In genomic region chr7:72593259-72593658, GRCm38 (mm10) we compare ENCODE assay signal across 17 mouse cellular contexts.
DNase-seq lines count a peak whose midpoint lies in the region; ATAC-seq and TF ChIP-seq lines count a peak whose summit lies in the region.
"Had no signal": no experiment of that assay in that cellular context is flagged by ENCODE, and none has a peak within 500 bp of the region (broad histone marks: within the 10 kb centered on the region; RNA-seq: fewer than 3 reads in every experiment).

No protein-coding gene starts in this region.

- TF ChIP-seq POLR2A in brain, embryonic 14.5 days (IDR thresholded peaks at IDR 0.05; ENCODE audit: borderline replicate concordance, extremely low read depth, insufficient read depth, insufficient read length, poor library complexity, severe bottlenecking) = no peak

- no peaks in the 10 kb centered on the region for H3K27me3 ChIP-seq in forebrain, embryonic 14.5 days (replicated peaks; ENCODE audit: control insufficient read depth, insufficient read depth, low read length)
- H3K27me3 ChIP-seq in forebrain, embryonic 12.5 days = no peaks in the 10 kb centered on the region
- H3K27me3 ChIP-seq: liver, embryonic 15.5 days had no signal

- WGBS in forebrain, embryonic 14.5 days = 62% methylated on average over 1 of the region's 1 CpGs
- WGBS in forebrain, embryonic 12.5 days = 97% methylated on average over 1 of the region's 1 CpGs

- no peaks in the 10 kb centered on the region for H3K9me3 ChIP-seq in forebrain, embryonic 14.5 days (replicated peaks; ENCODE audit: control insufficient read depth, low read length)
- H3K9me3 ChIP-seq in forebrain, embryonic 12.5 days = no peaks in the 10 kb centered on the region
- H3K9me3 ChIP-seq: liver, embryonic 15.5 days had no signal

- H3K4me2 ChIP-seq in forebrain, embryonic 14.5 days (ENCODE audit: low read length) = no peak overlapping the region
- no peak overlapping the region for H3K4me2 ChIP-seq in forebrain, embryonic 12.5 days
- H3K4me2 ChIP-seq: liver, embryonic 15.5 days; midbrain, embryonic 11.5 days had no signal

- no peaks in the 10 kb centered on the region for H3K36me3 ChIP-seq in forebrain, embryonic 14.5 days (ENCODE audit: control insufficient read depth, insufficient read depth, low read length)
- H3K36me3 ChIP-seq in forebrain, embryonic 12.5 days (replicated peaks) = no peaks in the 10 kb centered on the region
- H3K36me3 ChIP-seq: liver, embryonic 15.5 days had no signal

- TF ChIP-seq CTCF in brain, embryonic 14.5 days (IDR thresholded peaks at IDR 0.05; ENCODE audit: borderline replicate concordance, extremely low read depth, insufficient read depth, insufficient read length) = no peak

- no peak overlapping the region for H3K27ac ChIP-seq in forebrain, embryonic 14.5 days (ENCODE audit: low read depth, low read length)
- no peak overlapping the region for H3K27ac ChIP-seq in forebrain, embryonic 12.5 days
- H3K27ac ChIP-seq: kidney, postnatal 0 days; liver, embryonic 15.5 days; macrophage had no signal

- no peak for ATAC-seq in forebrain, embryonic 14.5 days
- no peak for ATAC-seq in forebrain, embryonic 12.5 days (ENCODE audit: low FRiP score)
- ATAC-seq: hindbrain, embryonic 16.5 days had no signal

- H3K4me1 ChIP-seq in forebrain, embryonic 14.5 days (ENCODE audit: control insufficient read depth, insufficient read depth, low read length) = no peaks in the 10 kb centered on the region
- no peaks in the 10 kb centered on the region; the same call in 1 of the 2 replicates for H3K4me1 ChIP-seq in forebrain, embryonic 12.5 days
- H3K4me1 ChIP-seq: liver, embryonic 15.5 days had no signal

- no peak overlapping the region for H3K4me3 ChIP-seq in forebrain, embryonic 14.5 days (ENCODE audit: low read depth, low read length)
- no peak overlapping the region for H3K4me3 ChIP-seq in forebrain, embryonic 12.5 days (replicated peaks)
- H3K4me3 ChIP-seq: liver, embryonic 15.5 days had no signal

- no peak overlapping the region for H3K9ac ChIP-seq in forebrain, embryonic 14.5 days (ENCODE audit: low read length)
- H3K9ac ChIP-seq in forebrain, embryonic 12.5 days = no peak overlapping the region
- H3K9ac ChIP-seq: liver, embryonic 15.5 days had no signal

- DNase-seq in forebrain, embryonic 14.5 days (ENCODE audit: low spot score) = peak; percentile 55
- DNase-seq in lung, postnatal 14 days = peak; percentile 12
- DNase-seq in lung, postnatal 36 days = no peak
- DNase-seq in brain, embryonic 14.5 days (ENCODE audit: low read depth) = peak; percentile 61
- peak; percentile 15 to 55 for DNase-seq in cerebellum, postnatal 36 days
- no peak for DNase-seq in embryo, embryonic 9.5 days (ENCODE audit: extremely low spot score)
- DNase-seq: adrenal gland, postnatal 36 days; gastrocnemius, postnatal 14 days; kidney, adult 11 months; spleen, adult 18-20 months; thymus, adult 2 months had no signal

Comparison
In these comparisons a context has a peak if more than half of its experiments do, and no peak if none do; other contexts are left out.
1. DNase-seq: peak in forebrain, embryonic 14.5 days (single experiment), lung, postnatal 14 days (single experiment), brain, embryonic 14.5 days (single experiment) and cerebellum, postnatal 36 days (2 of 2); none in lung, postnatal 36 days (single experiment) and embryo, embryonic 9.5 days (single experiment).